Mouse (Mus musculus) megakaryocyte progenitor cell, adult 5-6 weeks (primary cell): ENCODE measurements at regions not wholly inside any gene's neighbourhood (a gene's known extent, or its start where the extent isn't known, plus 50 kb on each side); places are given as distances from the start of the nearest gene placed in this dataset.

ENCODE experiments used
- ATAC-seq: replicated peaks from 2 replicates; pipeline ENCODE4 v1.8.0; 2016; ENCODE audit warnings: mild to moderate bottlenecking, moderate TSS enrichment, inconsistent platforms; ENCODE audit not compliant: poor library complexity

DNA sequence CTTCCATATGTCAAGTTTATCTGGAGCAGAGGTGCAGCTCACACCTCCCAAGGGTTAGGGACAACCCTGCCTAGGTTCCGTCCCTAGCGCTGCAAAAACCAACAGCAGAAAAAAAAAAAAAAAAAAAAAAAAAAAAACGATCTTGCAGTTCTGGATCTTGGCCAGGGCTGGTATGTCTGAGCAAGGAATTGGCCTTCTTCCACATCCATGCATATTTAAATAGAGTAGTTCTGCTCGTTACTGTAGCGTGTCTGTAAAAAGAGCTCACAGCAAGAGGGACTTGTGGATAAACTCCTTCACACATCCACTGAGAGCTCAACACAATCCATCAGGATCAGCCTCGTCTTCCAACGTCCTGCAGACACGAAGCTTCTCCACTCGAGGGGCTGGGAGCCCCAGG lies 639.4 kb upstream of the Adam5 start:
- ATAC-seq, result no peak

DNA sequence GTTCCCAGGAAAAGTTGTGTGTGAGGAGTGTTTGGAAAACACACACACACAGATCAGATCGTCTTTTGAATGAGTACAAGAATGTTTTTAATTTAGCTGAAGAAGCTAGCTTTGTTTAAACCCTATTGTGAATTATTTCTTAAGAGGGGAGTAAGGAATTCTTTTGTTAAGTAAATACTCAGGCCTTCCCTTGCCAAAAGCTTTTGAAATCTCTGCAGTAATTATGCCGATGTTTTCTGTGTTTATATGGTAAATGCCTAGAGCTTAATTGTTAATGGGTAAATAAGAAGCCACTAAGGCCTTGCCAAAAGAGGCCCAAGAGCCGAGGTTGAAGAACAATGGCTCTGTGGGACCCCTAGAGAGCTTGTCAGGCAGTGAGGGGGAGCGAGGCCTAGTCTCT lies 638.3 kb upstream of the Adam5 start:
- ATAC-seq, result no peak

DNA sequence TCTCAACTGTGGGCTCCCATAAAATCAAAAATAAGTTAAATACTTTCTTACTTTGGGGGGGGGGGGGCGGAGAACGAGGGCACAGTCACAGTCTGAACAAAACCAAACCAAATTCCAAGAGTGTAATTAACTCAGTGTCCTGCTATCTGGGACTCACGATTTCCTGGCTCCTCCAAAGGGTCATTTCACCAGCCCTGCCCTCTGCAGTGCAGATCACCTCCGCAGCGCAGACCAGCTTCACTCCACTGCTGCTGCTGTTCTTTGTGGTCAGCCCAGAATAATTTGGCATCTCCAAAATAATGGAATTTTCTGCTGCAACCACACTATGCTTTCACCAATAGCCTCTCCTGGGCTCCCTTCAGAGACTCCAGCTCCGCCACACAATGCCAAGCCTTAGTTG lies 631.5 kb upstream of the Adam5 start:
- ATAC-seq, result no peak

DNA sequence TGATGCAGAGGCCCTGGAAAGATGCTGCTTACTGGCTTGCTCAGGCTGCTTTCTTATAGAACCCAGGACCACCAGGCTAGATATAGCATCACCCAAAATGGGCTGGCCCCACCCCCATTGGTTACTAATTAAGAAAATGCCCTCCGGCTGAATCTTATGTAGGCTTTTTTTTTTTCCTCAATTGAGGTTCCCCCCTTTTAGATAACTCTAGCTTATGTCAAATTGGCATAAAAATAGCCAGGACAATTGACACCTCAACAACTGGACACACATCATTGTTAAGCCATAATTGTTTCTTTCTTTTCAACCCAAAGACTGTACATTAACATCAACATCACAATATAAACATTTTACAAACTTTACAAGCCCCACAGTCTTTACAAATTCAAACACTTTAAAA lies 630.8 kb upstream of the Adam5 start:
- no peak for ATAC-seq

DNA sequence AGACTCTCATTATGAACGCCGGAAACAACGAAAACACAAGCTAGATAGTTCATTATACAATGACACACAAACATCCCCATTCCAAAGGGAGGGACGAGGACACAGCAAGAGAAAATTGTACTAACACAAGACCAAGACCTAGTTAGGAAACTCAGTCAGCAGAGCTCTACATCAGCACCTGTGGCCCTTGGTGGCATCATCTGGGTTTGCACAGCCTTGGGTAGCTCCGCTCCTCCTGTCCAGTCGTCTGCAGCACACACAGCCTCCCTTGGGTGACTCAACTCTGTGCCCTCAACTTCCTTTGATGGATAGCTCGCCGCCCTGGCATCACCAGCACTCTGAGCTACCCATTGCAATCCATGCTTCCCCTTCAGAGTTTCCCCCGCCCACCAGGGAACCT lies 629.7 kb upstream of the Adam5 start:
- no peak for ATAC-seq

- ATAC-seq, result no peak
These were observed 626.4 kb upstream of the Adam5 start for GRCm38 (mm10) chr8:25450544-25450943.

DNA sequence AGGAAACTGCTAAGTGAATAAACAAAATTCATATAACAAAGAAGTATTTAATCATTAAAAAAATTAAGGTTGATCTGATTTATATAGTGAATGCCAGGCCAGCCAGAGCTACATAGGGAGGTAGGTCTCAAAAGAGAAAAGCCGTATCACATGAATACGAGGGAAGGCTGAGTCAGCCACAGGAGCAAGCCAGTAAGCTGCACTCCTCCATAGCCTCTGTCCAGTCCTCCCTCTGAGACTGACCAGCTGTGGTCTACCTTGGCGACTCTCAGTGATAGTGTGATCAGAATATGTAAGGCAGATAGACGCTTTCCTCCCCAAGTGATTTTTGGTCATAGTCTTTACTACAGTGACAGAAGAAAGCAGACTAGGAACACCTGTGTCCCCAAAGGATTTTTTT lies 625.4 kb upstream of the Adam5 start:
- ATAC-seq, result no peak

- peak; percentile 82 for ATAC-seq
These were observed 623.7 kb upstream of the Adam5 start for GRCm38 (mm10) chr8:25447900-25448299.

- ATAC-seq, result peak; percentile 54
These were observed 621.8 kb upstream of the Adam5 start for GRCm38 (mm10) chr8:25445968-25446367.

DNA sequence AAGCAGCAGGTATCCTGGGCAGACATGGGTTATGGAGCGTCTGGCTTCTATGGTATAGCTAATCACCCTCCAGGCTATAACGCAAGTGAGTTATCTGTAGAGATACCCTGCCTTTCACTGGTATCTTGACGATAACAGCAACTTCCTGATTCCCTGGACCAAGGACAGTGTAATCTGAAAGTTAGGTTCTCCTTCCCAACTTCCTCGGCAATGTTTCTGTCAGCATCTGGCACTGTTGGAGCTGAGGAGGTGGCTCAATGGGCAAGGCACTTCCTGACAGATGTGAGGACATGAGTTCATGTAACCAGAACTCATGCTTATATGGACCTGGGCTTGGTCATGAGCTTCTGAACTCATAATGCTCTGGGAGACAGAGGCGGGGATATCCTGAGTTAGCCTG lies 620.9 kb upstream of the Adam5 start:
- ATAC-seq, result peak; percentile 36

DNA sequence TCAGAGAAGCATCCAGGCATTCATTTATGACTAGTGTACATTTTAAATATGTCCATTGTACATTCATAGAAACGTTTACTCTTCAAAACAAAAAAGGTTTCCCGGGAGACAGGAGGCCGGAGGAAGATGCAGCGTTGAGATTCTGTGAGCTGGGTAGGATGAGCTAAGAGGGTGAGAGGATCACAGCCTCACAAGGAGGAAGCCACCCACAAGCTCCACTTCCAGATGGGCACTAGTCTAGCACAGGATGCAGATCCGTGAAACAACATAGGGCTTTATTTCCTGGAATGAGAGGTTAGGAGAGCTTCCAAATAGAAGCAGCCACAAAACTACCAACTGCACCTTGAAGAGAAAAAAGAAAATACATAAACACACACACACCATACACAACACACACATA lies 619.4 kb upstream of the Adam5 start:
- ATAC-seq, result no peak

GRCm38 (mm10) chr8:25441057-25441441 lies 616.9 kb upstream of the Adam5 start:
- ATAC-seq, result no peak

GRCm38 (mm10) chr8:25440391-25441056 lies 616.4 kb upstream of the Adam5 start:
- peak; percentile 29; the same call in 1 of the 2 replicates for ATAC-seq

DNA sequence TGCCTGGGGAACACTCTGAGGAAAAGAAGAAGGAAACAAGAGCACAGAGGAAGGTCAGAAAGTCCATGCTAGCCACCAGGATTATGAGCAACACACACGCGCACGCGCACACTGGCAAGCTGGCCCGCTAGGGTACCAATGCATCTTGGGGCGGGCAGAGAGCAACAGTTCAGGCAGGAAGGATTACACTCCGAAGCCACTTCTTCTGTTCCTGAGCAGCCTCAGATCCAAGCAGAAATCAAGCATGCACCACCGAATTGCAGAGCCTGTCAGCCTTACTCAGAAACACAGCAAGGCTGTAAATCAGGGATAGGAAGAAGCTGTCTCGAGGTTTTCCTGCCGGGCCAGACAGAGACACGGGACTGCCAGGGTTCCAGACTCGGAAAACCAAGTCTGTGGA lies 615.8 kb upstream of the Adam5 start:
- ATAC-seq, result peak; percentile 44; the same call in 1 of the 2 replicates

DNA sequence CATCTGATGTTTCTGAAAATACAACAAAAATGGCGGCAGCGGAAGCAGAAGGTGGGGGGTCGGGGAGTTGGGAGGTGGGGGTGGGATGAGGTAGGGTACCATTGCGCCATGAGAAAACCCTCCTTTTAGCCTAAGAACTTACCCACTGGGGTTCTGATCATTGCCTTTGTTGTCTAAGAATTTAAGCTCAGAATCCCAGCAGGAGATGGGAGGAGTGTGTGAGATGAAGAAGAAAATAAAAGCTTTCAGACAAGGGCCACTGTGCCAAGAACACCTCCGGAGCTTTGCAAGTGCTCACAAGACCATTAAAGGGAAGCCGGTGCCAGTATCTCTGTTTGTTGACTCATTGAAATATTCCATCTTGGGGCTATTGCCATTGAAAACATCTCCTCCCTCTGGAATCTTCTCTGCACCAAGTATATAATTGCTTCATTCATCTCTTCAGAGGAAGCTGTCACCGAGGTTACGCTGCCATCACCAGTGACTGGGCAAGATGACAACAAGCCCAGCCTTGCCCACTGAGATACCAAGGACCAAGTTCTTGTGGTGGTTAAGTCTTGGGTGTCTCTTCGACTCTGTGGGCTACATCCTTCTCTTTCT lies 614.0 kb upstream of the Adam5 start:
- ATAC-seq, result no peak

DNA sequence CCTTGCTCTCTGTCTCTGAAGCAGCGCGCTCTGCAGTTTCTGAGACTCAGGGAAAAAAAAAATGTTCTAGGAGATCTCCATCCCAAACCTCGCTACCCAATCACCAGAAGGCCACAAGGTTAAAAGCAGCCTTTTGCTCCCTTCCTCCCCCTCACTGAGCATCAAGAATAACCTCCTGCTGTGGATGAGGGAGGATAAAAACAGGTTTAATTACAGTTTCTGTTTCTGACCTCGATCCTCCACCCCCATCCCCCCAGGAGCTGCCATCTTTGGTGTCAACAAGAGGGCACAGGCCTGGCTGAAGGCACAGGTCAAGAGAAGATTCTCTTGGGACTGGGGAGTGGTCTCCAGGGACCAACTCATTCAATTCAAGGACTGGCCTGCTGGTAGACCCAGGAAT lies 613.0 kb upstream of the Adam5 start:
- no peak for ATAC-seq

DNA sequence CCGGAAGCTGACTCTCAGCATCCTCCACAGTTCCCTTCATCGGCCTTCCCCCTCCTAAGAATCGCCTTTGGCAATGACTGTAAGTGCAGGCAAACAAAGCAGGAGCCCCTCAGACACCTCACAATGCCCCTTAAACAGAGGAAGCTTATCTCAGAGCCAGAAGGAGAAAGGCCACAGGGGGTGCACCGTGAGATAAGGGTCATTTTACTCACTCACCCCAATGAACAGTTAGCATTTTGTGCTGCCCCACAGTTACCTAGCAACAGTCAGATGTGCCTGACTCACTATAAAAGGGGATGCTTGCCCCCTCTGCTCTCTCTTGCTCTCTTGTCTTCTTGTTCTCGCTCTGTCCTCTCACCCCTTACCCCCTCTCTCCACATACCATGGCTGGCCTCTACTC lies 606.4 kb upstream of the Adam5 start:
- 0 out of 2 replicates have a peak, but pooled peaks have one; percentile 29 for ATAC-seq

GRCm38 (mm10) chr8:25429846-25430482 lies 605.8 kb upstream of the Adam5 start:
- 0 out of 2 replicates have a peak, but pooled peaks have one; percentile 20 for ATAC-seq

GRCm38 (mm10) chr8:25428761-25429160 lies 604.6 kb upstream of the Adam5 start:
- no peak for ATAC-seq

DNA sequence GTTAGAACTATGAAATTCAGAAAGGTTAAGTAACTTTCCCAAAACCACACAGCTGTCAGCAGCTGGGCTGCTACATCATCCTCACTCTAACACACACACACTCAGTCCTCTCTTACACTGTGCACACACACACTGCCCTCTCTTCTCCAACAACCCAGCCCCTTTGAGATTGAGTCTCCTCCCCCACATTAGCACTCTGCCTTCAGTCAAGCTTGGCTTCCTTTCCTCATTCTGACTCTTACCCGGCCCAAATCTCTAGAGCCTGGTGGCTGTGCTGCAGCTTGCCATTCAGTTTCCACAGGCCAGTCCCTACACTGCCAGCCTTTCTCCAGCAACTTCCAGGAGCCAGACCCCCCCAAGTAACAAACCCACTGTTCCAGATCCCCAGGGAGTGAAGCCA lies 602.0 kb upstream of the Adam5 start:
- ATAC-seq, result no peak

- ATAC-seq, result no peak
These were observed 597.3 kb upstream of the Adam5 start for GRCm38 (mm10) chr8:25421478-25421877.

- no peak for ATAC-seq
These were observed 586.4 kb upstream of the Adam5 start for GRCm38 (mm10) chr8:25410536-25410935.
